Mouse (Mus musculus): ENCODE measurements around the gene Tnfsf14.

The Tnfsf14 gene

GRCm38 (mm10) chr17:57201841-57202724, 8.1 kb upstream of the Tnfsf14 start:
- DNase-seq (ENCODE audit: low read depth, low spot score): no peak

DNA sequence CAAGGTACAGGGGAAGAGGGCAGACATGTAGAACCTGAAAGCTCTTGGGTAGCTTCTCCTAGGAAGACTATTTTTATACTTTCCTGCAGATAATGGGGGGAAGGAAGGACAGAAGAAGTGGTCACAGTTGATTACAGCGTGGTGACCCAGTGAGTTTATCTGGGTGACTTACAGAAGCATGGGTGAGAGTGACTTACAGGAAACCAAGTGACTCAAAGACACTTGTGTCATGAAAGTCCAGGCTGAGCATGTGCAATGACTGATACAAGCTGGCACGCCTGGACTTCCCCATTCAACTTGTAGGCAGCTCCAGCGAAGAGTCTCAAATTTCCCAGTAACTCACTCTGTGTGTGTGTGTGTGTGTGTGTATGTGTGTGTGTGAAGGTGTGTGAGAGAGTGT, 4.3 kb upstream of the Tnfsf14 start:
- DNase-seq (ENCODE audit: low read depth, low spot score): no peak

DNA sequence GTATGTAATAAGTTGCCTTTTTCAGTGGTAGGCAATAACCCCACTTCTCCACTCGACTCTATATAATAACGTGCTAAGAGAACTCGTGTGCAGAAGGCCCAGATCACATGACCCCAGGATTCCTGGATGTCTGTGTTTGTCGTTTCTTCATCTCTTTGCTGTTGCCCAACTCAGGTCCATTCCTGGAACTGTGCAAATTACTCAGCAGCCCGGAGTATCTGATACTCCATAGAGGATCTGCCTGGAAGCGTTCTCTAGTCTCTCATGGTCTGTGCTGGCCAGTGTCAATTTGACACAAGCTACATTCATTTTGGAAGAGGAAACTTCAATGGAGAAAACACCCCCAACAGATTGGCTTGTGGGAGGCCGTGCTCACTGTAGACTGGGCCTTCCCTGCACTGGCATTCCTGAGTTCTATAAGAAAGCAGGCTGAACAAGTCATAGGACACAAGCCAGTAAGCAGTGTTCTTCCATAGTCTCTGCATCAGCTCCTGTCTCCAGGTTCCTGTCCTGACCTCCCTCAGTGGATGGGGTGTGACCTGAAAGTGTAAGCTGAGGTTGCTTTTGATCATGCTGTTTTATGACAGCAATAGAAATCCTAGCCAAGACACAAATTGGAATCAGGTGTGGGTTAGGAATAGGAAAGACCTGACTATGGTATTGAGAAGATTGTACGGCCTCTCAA, 1.5 kb upstream of the Tnfsf14 start:
- DNase-seq (ENCODE audit: low read depth, low spot score): no peak

DNA sequence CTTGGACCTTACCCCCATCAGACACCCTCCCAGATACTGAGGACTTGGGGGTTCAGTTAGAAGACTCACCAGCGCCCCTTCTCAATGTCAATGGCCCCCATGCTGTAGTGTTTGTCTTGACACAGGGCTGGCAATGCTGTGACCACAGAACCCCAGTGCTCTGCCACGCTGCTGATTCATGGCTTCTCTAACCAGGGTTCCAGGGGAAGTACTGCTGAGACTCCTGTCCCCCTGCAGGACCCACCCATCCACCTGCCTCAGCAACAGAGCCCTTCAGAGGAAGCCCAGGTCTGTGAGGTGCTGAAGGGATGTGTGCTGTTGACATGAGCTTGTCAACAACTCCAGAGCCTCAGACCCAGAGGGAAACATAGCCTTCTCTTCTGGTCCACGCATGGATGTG, 794 bp upstream of the Tnfsf14 start:
- no peak for DNase-seq (ENCODE audit: low read depth, low spot score)

DNA sequence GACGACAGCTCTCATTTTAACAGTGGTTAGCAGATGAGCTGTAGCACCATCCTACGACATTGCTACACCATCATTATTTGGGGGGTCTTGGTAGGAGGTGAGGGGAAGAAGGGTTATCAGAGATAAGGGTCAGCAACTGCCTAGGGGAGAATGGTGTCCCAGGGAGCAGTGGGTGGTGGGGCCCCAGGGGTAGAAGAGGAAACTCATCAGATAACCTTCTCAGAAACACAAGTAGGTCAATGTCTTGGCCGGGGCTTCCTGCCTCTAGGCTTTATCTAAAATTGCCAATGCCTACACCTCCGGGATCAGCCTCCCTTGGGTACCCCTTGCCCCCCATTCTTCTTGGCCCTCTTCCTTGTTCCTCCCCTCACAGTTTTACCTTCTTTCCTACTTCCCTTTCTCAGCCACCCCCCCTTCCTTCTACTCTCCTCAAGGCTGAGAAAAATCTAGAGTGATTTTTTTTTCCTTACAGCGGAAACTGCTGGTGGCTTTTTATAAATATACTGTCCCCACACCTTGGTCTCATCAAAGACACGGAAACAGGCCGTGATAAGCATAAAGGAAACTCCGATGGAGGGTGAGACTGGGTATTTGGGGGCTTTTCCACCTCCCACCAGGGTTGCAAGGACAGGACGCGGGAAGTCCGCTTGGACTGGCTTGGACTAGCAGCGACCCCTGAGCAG, 5.3 kb downstream of the Tnfsf14 start:
- no peak for DNase-seq (ENCODE audit: low read depth, low spot score)

GRCm38 (mm10) chr17:57185641-57186040, 8.3 kb downstream of the Tnfsf14 start:
- no peak for DNase-seq (ENCODE audit: low read depth, low spot score)

- DNase-seq (ENCODE audit: low read depth, low spot score): no peak
Measured at GRCm38 (mm10) chr17:57182871-57183270, 11.1 kb downstream of the Tnfsf14 start.

- DNase-seq (ENCODE audit: low read depth, low spot score): peak; percentile 84
Measured at GRCm38 (mm10) chr17:57180363-57180762, 13.6 kb downstream of the Tnfsf14 start.

- no peak for DNase-seq (ENCODE audit: low read depth, low spot score)
Measured at GRCm38 (mm10) chr17:57173351-57173750, 20.6 kb downstream of the Tnfsf14 start.

DNA sequence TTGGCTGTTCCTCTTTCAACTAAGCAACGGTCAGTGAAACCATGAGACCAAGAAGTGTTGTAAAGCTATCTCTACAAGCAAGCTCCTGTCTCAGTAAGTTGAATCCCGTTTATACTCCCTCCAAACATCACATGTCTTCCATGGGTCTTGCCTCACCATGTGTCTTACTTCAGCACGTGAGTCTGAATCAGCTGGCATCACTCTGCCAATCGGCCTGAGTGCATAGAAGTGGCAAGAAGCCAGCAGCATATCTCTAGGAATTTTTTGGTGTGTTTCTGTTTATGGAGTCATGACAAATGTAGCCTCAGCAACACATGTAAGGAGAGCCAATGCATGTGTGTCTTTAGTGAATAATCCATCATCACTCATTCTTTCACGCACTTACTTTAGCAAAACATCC, 21.6 kb downstream of the Tnfsf14 start:
- DNase-seq (ENCODE audit: low read depth, low spot score): no peak

GRCm38 (mm10) chr17:57170616-57171260, 23.2 kb downstream of the Tnfsf14 start:
- peak; percentile 84 for DNase-seq (ENCODE audit: low read depth, low spot score)

DNA sequence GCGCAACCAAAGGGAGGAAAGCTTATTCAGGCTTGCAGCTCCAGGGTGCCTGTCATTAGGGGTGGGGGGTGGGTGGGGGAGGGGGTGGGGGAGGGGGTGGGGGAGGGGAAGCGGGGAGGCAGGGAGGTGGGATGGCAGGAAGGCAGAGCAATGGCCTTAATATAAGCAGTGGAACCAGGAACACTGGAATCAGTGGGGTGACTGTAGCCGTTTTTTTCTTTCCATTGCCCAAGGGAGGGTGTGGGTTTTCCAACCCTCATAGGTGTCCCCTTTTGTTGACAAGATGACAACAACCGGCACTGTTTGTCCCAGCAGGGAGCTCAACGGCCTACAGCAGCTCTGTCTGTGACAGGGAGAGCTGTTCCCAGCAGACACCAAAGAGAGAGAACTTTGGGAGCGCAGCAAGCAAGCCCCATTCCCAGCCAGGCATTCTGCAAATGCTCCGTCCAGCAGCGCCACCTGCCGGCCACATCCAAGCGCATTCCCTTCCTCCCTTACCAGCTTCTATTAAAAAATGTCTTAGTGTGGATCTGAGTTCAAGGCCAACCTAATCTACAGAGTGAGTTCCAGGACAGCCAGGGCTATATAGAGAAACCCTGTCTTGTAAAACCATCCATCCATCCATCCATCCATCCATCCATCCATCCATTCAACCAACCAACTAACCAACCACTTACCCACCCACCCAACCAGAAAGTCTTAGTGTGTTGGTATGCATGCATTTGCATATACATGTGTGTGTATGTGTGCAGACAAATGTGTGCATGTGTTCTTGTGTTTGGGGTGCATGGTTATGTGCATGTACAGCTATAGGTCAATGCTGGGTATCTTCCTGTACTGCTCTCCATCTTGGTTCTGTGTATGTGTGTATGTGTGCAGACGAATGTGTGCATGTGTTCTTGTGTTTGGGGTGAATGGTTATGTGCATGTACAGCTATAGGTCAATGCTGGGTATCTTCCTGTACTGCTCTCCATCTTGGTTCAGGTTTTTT, 26.9 kb downstream of the Tnfsf14 start:
- peak; percentile 80 for DNase-seq (ENCODE audit: low read depth, low spot score)

- no peak for DNase-seq (ENCODE audit: low read depth, low spot score)
Measured at GRCm38 (mm10) chr17:57153787-57154186, 40.2 kb downstream of the Tnfsf14 start.

- no peak for DNase-seq (ENCODE audit: low read depth, low spot score)
Measured at GRCm38 (mm10) chr17:57153006-57153405, 41.0 kb downstream of the Tnfsf14 start.

GRCm38 (mm10) chr17:57148994-57149803, 44.8 kb downstream of the Tnfsf14 start, which contains the start of gene Cd70:
TSS of gene Cd70 (minus strand) at chr17:57149777.
- DNase-seq (ENCODE audit: low read depth, low spot score): no peak

DNA sequence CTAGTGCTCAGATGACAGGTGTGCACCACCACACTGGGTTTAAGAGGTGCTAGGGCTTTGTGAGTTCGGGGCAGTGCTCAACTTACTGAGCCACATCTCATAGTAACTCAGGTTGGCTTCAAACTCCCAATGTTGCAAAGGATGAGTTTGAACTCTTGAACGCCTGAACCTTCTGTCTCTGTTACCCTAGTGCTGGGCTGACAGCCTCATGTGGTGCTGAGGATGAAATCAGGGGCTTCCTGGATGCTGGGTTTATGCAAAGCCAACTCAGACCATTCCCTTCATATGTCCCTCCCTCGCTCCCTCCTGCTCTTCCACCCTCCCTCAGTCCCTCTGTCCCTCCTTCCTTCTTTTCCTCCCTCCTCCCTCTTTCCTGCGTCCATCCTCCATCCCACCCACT, 45.6 kb downstream of the Tnfsf14 start:
- DNase-seq (ENCODE audit: low read depth, low spot score): no peak

DNA sequence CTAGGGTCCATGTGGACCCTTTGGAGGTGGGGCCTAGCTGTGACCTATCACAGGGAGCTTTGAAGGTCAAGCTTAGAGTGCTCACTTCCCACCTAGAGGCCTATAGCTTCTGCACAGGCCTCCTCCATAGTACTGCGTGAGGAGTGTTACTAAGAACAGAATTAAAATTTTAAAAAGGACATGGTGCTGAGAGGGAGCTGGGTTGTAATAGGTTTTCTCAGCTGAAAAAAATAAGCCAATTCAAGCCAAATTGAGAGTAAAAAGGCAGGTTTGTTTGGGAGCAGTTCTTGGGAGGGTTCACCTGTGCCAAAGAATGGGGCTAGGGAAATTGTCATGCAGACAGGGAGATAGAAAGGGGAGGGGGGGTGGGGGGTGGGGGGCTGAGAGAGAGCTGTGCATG, 48.9 kb downstream of the Tnfsf14 start:
- no peak for DNase-seq (ENCODE audit: low read depth, low spot score)

DNA sequence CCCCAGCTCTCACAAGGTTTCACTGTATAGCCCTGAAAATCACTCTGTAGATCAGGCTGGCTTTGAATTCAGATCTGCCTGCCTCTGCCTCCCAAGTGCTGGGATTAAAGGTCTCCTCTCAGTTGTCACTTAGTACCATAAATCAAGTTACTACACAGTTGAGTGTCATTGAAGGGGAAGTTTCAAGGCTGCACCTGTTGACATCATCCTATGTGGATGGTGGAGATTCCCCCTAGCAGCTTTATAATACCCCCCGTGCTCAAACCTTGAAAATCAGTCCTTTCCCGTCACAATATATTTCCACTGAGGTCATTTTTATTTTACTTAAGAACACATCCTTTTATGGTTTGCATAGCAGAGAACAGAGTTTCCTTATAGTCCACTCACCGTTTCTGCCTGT, 50.3 kb downstream of the Tnfsf14 start:
- no peak for DNase-seq (ENCODE audit: low read depth, low spot score)

GRCm38 (mm10) chr17:57139708-57140107, 54.3 kb downstream of the Tnfsf14 start:
- DNase-seq (ENCODE audit: low read depth, low spot score): no peak
